Mouse (Mus musculus): ENCODE measurements around the gene Uqcrh.

DNA sequence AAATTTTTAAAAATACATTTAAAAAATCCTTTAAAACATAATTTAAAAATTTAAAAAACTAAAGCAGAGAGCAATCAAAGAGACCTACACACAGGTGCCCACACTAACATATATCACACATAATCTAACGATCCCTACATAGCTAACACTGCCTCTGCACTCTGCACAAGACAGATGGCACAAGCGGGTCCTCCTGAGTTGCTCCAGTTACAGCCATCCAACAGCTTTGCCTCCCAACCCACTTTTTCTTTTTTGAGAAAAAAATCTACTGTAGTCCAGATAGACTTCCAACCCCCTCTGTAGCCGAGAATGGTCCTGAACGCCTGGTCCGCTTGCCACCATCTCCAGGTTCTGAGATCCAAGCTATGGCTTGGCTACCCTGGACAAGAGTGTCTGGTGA, 30.4 kb upstream of the Uqcrh start:
- TF ChIP-seq CTCF (IDR thresholded peaks at IDR 0.05; ENCODE audit: low read depth, low read length) (no peak), POLR2A (IDR thresholded peaks at IDR 0.05; ENCODE audit: extremely low read depth, insufficient read depth, low read length) (no peak)
